Mouse (Mus musculus): ENCODE results near the gene Serpinb9b.
"Not testable (repeated sequence)": the region's sequence is repeated elsewhere in the genome, so short reads cannot be mapped to it uniquely, and the experiment has no call there.

Gene Serpinb9b

GRCm38 (mm10) chr13:33027244-33027643 is at the start of gene Serpinb9b:
Gene Serpinb9b (plus strand): TSS chr13:33027416.
- no peak for DNase-seq (ENCODE audit: low spot score)

GRCm38 (mm10) chr13:32982556-32983042 is 44.6 kb upstream of the Serpinb9b start:
- DNase-seq (ENCODE audit: low spot score): no peak

GRCm38 (mm10) chr13:32986256-32986655 is 41.0 kb upstream of the Serpinb9b start:
- DNase-seq (ENCODE audit: low spot score): no peak

- DNase-seq (ENCODE audit: low spot score): no peak
Observed at GRCm38 (mm10) chr13:32993152-32993893, 33.9 kb upstream of the Serpinb9b start.

- DNase-seq (ENCODE audit: low spot score): no peak
Observed at GRCm38 (mm10) chr13:32993894-32994242, 33.3 kb upstream of the Serpinb9b start.

- DNase-seq (ENCODE audit: low spot score): no peak
Observed at GRCm38 (mm10) chr13:32995051-32995450, 32.2 kb upstream of the Serpinb9b start.

GRCm38 (mm10) chr13:33001341-33001740 is 25.9 kb upstream of the Serpinb9b start:
- DNase-seq (ENCODE audit: low spot score): no peak

- no peak for DNase-seq (ENCODE audit: low spot score)
Observed at GRCm38 (mm10) chr13:33002950-33003349, 24.3 kb upstream of the Serpinb9b start, which contains the start of gene Serpinb9. Gene Serpinb9 (plus strand): TSS chr13:33003250.

GRCm38 (mm10) chr13:33003523-33004413 is 23.4 kb upstream of the Serpinb9b start:
- no peak for DNase-seq (ENCODE audit: low spot score)

GRCm38 (mm10) chr13:33004414-33005105 is 22.7 kb upstream of the Serpinb9b start:
- peak; percentile 89 for DNase-seq (ENCODE audit: low spot score)

- DNase-seq (ENCODE audit: low spot score): no peak
Observed at GRCm38 (mm10) chr13:33005501-33006075, 21.6 kb upstream of the Serpinb9b start.

GRCm38 (mm10) chr13:33006555-33006954 is 20.7 kb upstream of the Serpinb9b start:
- DNase-seq (ENCODE audit: low spot score): no peak

- DNase-seq (ENCODE audit: low spot score): no peak
Observed at GRCm38 (mm10) chr13:33012395-33012794, 14.8 kb upstream of the Serpinb9b start.

GRCm38 (mm10) chr13:33013271-33013670 is 13.9 kb upstream of the Serpinb9b start:
- DNase-seq (ENCODE audit: low spot score): no peak

- no peak for DNase-seq (ENCODE audit: low spot score)
Observed at GRCm38 (mm10) chr13:33022371-33022770, 4.8 kb upstream of the Serpinb9b start.

- no peak for DNase-seq (ENCODE audit: low spot score)
Observed at GRCm38 (mm10) chr13:33026427-33027057, 674 bp upstream of the Serpinb9b start.

- DNase-seq (ENCODE audit: low spot score): no peak
Observed at GRCm38 (mm10) chr13:33028146-33028545, 930 bp downstream of the Serpinb9b start.

GRCm38 (mm10) chr13:33028550-33028949 is 1.3 kb downstream of the Serpinb9b start:
- DNase-seq (ENCODE audit: low spot score): peak; percentile 28

GRCm38 (mm10) chr13:33029478-33029877 is 2.3 kb downstream of the Serpinb9b start:
- not testable (repeated sequence) for DNase-seq (ENCODE audit: low spot score)

GRCm38 (mm10) chr13:33030281-33030680 is 3.1 kb downstream of the Serpinb9b start:
- DNase-seq (ENCODE audit: low spot score): no peak

- DNase-seq (ENCODE audit: low spot score): no peak
Observed at GRCm38 (mm10) chr13:33035506-33035905, 8.3 kb downstream of the Serpinb9b start.
